Mouse (Mus musculus) lung, embryonic 14.5 days (tissue): Measurements from ENCODE around the gene Ulk4. TPM values are rescaled to one million over a fixed set of nuclear protein-coding genes. Genes with fewer than 3 reads are reported as not detected.

Source experiments
- ATAC-seq: fragments of 200-750 bp; cut with Nextera tagmentation; 2 replicates; pipeline ENCODE4 v1.8.0; 2017; ENCODE audit warnings: mild to moderate bottlenecking, moderate TSS enrichment, moderate library complexity; ENCODE audit not compliant: insufficient read depth
- DNase-seq: peaks from one replicate; pipeline ENCODE4 v3.0.0-alpha.2; 2015
- H3K27ac ChIP-seq: fragments of 300-500 bp; sonication (generic); 2 replicates; pipeline ENCODE4 v1.5.1; 2014; ENCODE audit warnings: low read depth, mild to moderate bottlenecking, moderate library complexity
- H3K27me3 ChIP-seq: fragments of 300-500 bp; sonication (generic); 2 replicates; pipeline ENCODE4 v1.6.1; 2014; ENCODE audit warnings: low read length, control low read depth; ENCODE audit not compliant: insufficient read depth
- H3K36me3 ChIP-seq: fragments of 300-500 bp; sonication (generic); 2 replicates; pipeline ENCODE4 v1.6.1; 2014; ENCODE audit warnings: control low read depth; ENCODE audit not compliant: insufficient read depth
- H3K4me1 ChIP-seq: fragments of 300-500 bp; sonication (generic); 2 replicates; pipeline ENCODE4 v1.6.1; 2014; ENCODE audit warnings: antibody characterized with exemption, control low read depth; ENCODE audit not compliant: insufficient read depth
- H3K4me2 ChIP-seq: fragments of 300-500 bp; sonication (generic); 2 replicates; pipeline ENCODE4 v1.6.1; 2014; ENCODE audit warnings: mild to moderate bottlenecking
- H3K4me3 ChIP-seq: fragments of 300-500 bp; sonication (generic); 2 replicates; pipeline ENCODE4 v1.5.1; 2014; ENCODE audit warnings: low read depth, low read length
- H3K9ac ChIP-seq: fragments of 300-500 bp; sonication (generic); 2 replicates; pipeline ENCODE4 v1.6.1; 2014
- H3K9me3 ChIP-seq: fragments of 300-500 bp; sonication (generic); 2 replicates; pipeline ENCODE4 v1.6.1; 2016; ENCODE audit warnings: low read depth, low read length, control low read depth
- CTCF ChIP-seq: IDR thresholded peaks from 2 replicates; pipeline ENCODE4 v1.5.1; 2016; ENCODE audit warnings: antibody characterized with exemption, low read depth
- WGBS: fragments of 180-500 bp; shearing (Covaris S2); extraction: QIAGEN DNeasy Blood & Tissue Kit; methylation state at CpG from one replicate; pipeline ENCODE4 v1.1.7; 2014; 5-methylcytosine and 5-hydroxymethylcytosine counted together
- polyA plus RNA-seq: library from polyadenylated mRNA; unstranded; fragments of >200 nt; fragmentation: Nextera tagmentation; extraction: Ambion mirVana; gene quantifications from 2 replicates; pipeline ENCODE4 v1.2.1, GENCODE M21; 2014

Gene Ulk4
- polyA plus RNA-seq, 1 experiment from 2014 or later: 125 TPM

DNA sequence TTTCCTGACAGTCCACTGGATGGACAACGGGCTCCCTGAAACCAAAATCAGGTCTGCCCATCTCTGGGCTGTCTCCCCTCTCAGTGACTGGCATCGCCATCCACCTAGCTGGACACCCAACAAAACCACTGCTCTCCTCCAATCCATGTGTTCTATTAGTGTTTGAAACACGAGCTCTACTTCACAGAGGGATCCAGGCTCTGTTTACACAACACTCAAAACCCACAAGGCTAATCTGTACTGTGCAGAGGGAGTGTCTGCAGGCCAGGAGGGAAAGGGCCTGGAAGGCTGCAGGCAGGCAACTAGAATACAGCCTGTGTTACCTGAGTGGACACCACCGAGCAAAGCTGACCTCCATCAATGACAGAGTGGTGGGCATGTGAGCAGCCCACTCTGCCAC lies 5.4 kb downstream of the Ulk4 start:
- Histone ChIP-seq H3K9ac (no peak overlapping the region), H3K27ac (no peak overlapping the region), H3K4me2 (no peak overlapping the region), H3K4me1 (no peaks in the 10 kb centered on the region), H3K27me3 (no peaks in the 10 kb centered on the region), H3K9me3 (no peaks in the 10 kb centered on the region), H3K4me3 (no peak overlapping the region), H3K36me3 (no peaks in the 10 kb centered on the region)
- TF ChIP-seq CTCF: no peak
- peak; percentile 82 for ATAC-seq
- DNase-seq: peak; percentile 30
- WGBS: 38% methylated on average over 4 of the region's 4 CpGs

- H3K9me3 ChIP-seq: no peaks in the 10 kb centered on the region
- no peak for DNase-seq
- TF ChIP-seq CTCF: no peak
- no peak overlapping the region for H3K9ac ChIP-seq
- 70% methylated on average over 1 of the region's 1 CpGs for WGBS
- no peak overlapping the region for H3K27ac ChIP-seq
- no peak for ATAC-seq
- no peaks in the 10 kb centered on the region for H3K36me3 ChIP-seq
- H3K4me2 ChIP-seq: no peak overlapping the region
- no peaks in the 10 kb centered on the region for H3K4me1 ChIP-seq
- no peak overlapping the region for H3K4me3 ChIP-seq
- no peaks in the 10 kb centered on the region for H3K27me3 ChIP-seq
Measured at GRCm38 (mm10) chr9:121271149-121271548, 5.8 kb downstream of the Ulk4 start.

- no peak overlapping the region for H3K9ac ChIP-seq
- H3K9me3 ChIP-seq: no peaks in the 10 kb centered on the region
- no peak overlapping the region for H3K27ac ChIP-seq
- H3K27me3 ChIP-seq: no peaks in the 10 kb centered on the region
- DNase-seq (no peak), ATAC-seq (no peak)
- WGBS: 69% methylated on average over 10 of the region's 10 CpGs
- peaks cover 7% of the 10 kb centered on the region; the same call in 1 of the 2 replicates for H3K36me3 ChIP-seq
- TF ChIP-seq CTCF: no peak
- H3K4me2 ChIP-seq: no peak overlapping the region
- H3K4me1 ChIP-seq: no peaks in the 10 kb centered on the region
- H3K4me3 ChIP-seq: no peak overlapping the region
Measured at GRCm38 (mm10) chr9:121265307-121265706, 11.7 kb downstream of the Ulk4 start.

DNA sequence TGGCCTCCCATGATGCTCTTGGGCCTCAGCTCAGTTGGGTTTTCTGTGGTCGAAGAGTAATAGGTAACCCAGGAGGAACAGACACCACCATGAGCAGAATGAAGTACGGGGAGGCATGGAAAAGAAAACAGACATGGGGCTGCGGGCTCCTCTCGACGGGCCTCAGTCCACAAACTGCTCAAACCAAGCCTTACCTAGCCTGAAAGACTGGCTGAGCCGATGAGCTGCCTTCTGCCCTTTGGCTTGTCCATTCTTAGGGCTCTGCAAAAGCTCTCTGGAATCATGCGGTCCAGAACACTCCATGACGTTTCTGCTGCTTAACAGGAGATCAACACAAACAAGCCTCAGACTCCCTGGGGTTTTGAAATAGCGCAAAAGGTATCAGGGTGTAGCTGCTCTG lies 19.9 kb downstream of the Ulk4 start:
- ATAC-seq: no peak
- Histone ChIP-seq H3K9me3 (no peaks in the 10 kb centered on the region), H3K4me3 (no peak overlapping the region), H3K36me3 (0 out of 2 replicates have a peak, but pooled peaks cover 3% of the 10 kb centered on the region), H3K4me1 (no peaks in the 10 kb centered on the region), H3K4me2 (no peak overlapping the region), H3K27ac (no peak overlapping the region), H3K27me3 (no peaks in the 10 kb centered on the region), H3K9ac (no peak overlapping the region)
- no peak for TF ChIP-seq CTCF
- DNase-seq: no peak
- WGBS: 79% methylated on average over 9 of the region's 9 CpGs

DNA sequence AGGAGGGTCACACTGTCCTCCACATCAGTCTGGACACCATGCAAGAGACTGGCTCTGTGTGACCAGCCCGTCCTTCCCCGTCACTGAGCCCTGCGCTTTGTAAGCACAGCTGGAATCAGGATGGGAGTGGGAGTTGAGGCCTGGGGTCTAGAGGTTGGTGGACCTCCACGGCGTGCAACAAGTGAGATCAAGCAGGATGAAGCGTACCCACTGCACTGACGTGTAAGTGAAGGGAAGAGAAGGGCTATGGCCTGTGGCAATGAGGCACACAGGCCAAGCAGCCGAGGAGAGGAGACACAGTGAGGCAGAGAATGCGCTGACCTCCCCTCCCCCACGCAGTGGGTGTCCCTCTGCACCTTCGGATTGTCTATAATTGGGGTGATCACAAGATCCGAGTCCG lies 22.2 kb downstream of the Ulk4 start:
- no peak for DNase-seq
- 91% methylated on average over 13 of the region's 13 CpGs for WGBS

GRCm38 (mm10) chr9:121253983-121254382 lies 23.0 kb downstream of the Ulk4 start:
- no peak for DNase-seq
- Histone ChIP-seq H3K4me3 (no peak overlapping the region), H3K9me3 (no peaks in the 10 kb centered on the region), H3K4me2 (no peak overlapping the region), H3K27me3 (no peaks in the 10 kb centered on the region), H3K27ac (no peak overlapping the region), H3K9ac (no peak overlapping the region), H3K4me1 (no peaks in the 10 kb centered on the region), H3K36me3 (no peaks in the 10 kb centered on the region)
- no peak for ATAC-seq
- 76% methylated on average over 2 of the region's 2 CpGs for WGBS
- TF ChIP-seq CTCF: no peak

More for the DNA sequence above, 22.2 kb downstream of the Ulk4 start:
- no peak for TF ChIP-seq CTCF
- no peak overlapping the region for H3K9ac ChIP-seq
- no peaks in the 10 kb centered on the region for H3K9me3 ChIP-seq
- no peak overlapping the region for H3K4me3 ChIP-seq
- H3K27ac ChIP-seq: no peak overlapping the region
- ATAC-seq: no peak
- no peak overlapping the region for H3K4me2 ChIP-seq
- no peaks in the 10 kb centered on the region for H3K4me1 ChIP-seq
- H3K36me3 ChIP-seq: no peaks in the 10 kb centered on the region
- no peaks in the 10 kb centered on the region for H3K27me3 ChIP-seq

GRCm38 (mm10) chr9:121250854-121251253 lies 26.1 kb downstream of the Ulk4 start:
- Histone ChIP-seq H3K4me3 (no peak overlapping the region), H3K9me3 (no peaks in the 10 kb centered on the region), H3K27ac (no peak overlapping the region), H3K4me2 (no peak overlapping the region), H3K4me1 (no peaks in the 10 kb centered on the region), H3K9ac (no peak overlapping the region; the same call in 1 of the 2 replicates), H3K36me3 (no peaks in the 10 kb centered on the region), H3K27me3 (no peaks in the 10 kb centered on the region)
- no peak for TF ChIP-seq CTCF
- 86% methylated on average over 11 of the region's 11 CpGs for WGBS
- DNase-seq (no peak), ATAC-seq (no peak)

- Histone ChIP-seq H3K27ac (no peak overlapping the region), H3K4me1 (no peaks in the 10 kb centered on the region), H3K4me2 (no peak overlapping the region), H3K36me3 (no peaks in the 10 kb centered on the region), H3K27me3 (no peaks in the 10 kb centered on the region), H3K9ac (no peak overlapping the region), H3K4me3 (no peak overlapping the region), H3K9me3 (no peaks in the 10 kb centered on the region)
- DNase-seq (peak; percentile 26), ATAC-seq (no peak)
- TF ChIP-seq CTCF: no peak
- WGBS: 45% methylated on average over 14 of the region's 14 CpGs
Measured at GRCm38 (mm10) chr9:121249805-121250204, 27.2 kb downstream of the Ulk4 start.
